Mouse (Mus musculus) heart, embryonic 11.5 days (tissue): Measurements from ENCODE around the gene Nme7. TPM values are rescaled to one million over a fixed set of nuclear protein-coding genes. Genes with fewer than 3 reads are reported as not detected.
A peak's percentile ranks its signal among the peaks of the same experiment; 100 is the strongest.

Experiments
- ATAC-seq: fragments of 200-750 bp; cut with Nextera tagmentation; replicated peaks from 2 replicates; pipeline ENCODE4 v1.8.0; 2017; ENCODE audit warnings: moderate library complexity; ENCODE audit not compliant: insufficient number of reproducible peaks, low FRiP score, low TSS enrichment
- H3K27ac ChIP-seq: fragments of 300-500 bp; sonication (generic); 2 replicates; pipeline ENCODE4 v1.5.1; 2014; ENCODE audit warnings: mild to moderate bottlenecking, low read depth, low read length
- H3K27me3 ChIP-seq: fragments of 300-500 bp; sonication (generic); 2 replicates; pipeline ENCODE4 v1.6.1; 2014; ENCODE audit warnings: mild to moderate bottlenecking, low read length, mixed read lengths; ENCODE audit not compliant: control insufficient read depth, insufficient read depth
- H3K36me3 ChIP-seq: fragments of 300-500 bp; sonication (generic); 2 replicates; pipeline ENCODE4 v1.6.1; 2014; ENCODE audit warnings: mild to moderate bottlenecking, low read length, moderate library complexity, mixed read lengths; ENCODE audit not compliant: control insufficient read depth, insufficient read depth
- H3K4me1 ChIP-seq: fragments of 300-500 bp; sonication (generic); 2 replicates; pipeline ENCODE4 v1.6.1; 2014; ENCODE audit warnings: low read length; ENCODE audit not compliant: control insufficient read depth, insufficient read depth
- H3K4me2 ChIP-seq: fragments of 300-500 bp; sonication (generic); 2 replicates; pipeline ENCODE4 v1.6.1; 2014; ENCODE audit warnings: mild to moderate bottlenecking, moderate library complexity
- H3K4me3 ChIP-seq: fragments of 300-500 bp; sonication (generic); 2 replicates; pipeline ENCODE4 v1.5.1; 2014; ENCODE audit warnings: low read depth, low read length
- H3K9ac ChIP-seq: fragments of 300-500 bp; sonication (generic); 2 replicates; pipeline ENCODE4 v1.6.1; 2014; ENCODE audit warnings: mild to moderate bottlenecking, low read depth, low read length, moderate library complexity
- H3K9me3 ChIP-seq: fragments of 300-500 bp; sonication (generic); replicated peaks from 2 replicates; pipeline ENCODE4 v1.6.1; 2016; ENCODE audit warnings: low read length; ENCODE audit not compliant: control insufficient read depth
- WGBS: fragments of 180-500 bp; shearing (Covaris S2); extraction: QIAGEN DNeasy Blood & Tissue Kit; methylation state at CpG from one replicate; pipeline ENCODE4 v1.1.7; 2014; ENCODE audit not compliant: insufficient replicate concordance; 5-methylcytosine and 5-hydroxymethylcytosine counted together
- polyA plus RNA-seq: library from polyadenylated mRNA; unstranded; fragments of >200 nt; fragmentation: Nextera tagmentation; extraction: Ambion mirVana; gene quantifications from 2 replicates; pipeline ENCODE4 v1.2.1, GENCODE M21; 2014

Gene Nme7
- polyA plus RNA-seq, 1 experiment from 2014 or later = 22.2 TPM

DNA sequence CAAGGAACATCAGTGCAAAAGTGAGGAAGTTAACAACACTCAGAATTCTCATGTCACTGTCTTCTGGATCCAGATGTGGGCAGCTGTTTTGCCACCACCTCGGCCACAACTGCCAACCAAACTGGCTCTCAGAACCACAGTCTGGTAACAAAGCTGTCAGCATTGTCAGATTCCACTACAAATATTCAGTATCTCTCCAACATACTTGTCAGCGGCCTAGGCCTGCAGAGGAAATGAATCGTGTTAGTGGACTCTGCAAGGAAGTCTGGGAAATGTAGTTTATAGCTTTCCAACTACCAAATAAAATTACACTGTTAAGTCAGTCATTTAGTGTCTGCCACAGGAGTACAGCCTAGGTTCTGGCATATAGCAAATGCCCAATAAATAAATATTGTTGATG, 113.7 kb downstream of the Nme7 start:
- H3K36me3 ChIP-seq = 0 out of 2 replicates have a peak, but pooled peaks cover 2% of the 10 kb centered on the region
- H3K27me3 ChIP-seq = no peaks in the 10 kb centered on the region
- no peak overlapping the region for H3K4me2 ChIP-seq
- ATAC-seq = no peak
- H3K27ac ChIP-seq = no peak overlapping the region
- H3K9ac ChIP-seq = no peak overlapping the region
- no peaks in the 10 kb centered on the region for H3K4me1 ChIP-seq
- H3K4me3 ChIP-seq = no peak overlapping the region
- H3K9me3 ChIP-seq = no peaks in the 10 kb centered on the region
- 55% methylated on average over 3 of the region's 3 CpGs for WGBS

DNA sequence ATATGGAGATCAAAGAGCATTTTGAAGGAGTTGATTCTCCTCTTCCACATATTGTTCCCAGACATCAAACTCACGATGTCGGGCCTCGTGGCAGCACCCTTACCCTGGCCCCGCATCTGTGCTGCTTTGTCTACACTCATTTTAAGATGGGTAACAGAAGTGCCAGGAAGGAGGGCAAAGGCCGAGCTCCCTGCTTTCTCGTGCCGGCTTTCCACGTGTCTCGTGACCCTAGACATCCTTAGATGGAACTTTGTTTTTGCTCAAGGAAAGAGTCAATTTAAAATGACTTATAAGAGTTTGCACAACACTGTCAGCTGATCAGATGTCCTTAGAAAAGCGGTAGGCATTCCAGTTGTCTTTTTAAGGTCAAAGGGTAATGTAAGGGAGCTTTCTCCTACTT, 114.4 kb downstream of the Nme7 start:
- 81% methylated on average over 10 of the region's 10 CpGs for WGBS
- Histone ChIP-seq H3K4me3 (no peak overlapping the region), H3K36me3 (0 out of 2 replicates have a peak, but pooled peaks cover under 1% of the 10 kb centered on the region), H3K4me1 (no peaks in the 10 kb centered on the region), H3K9me3 (no peaks in the 10 kb centered on the region), H3K27ac (no peak overlapping the region), H3K4me2 (no peak overlapping the region), H3K27me3 (no peaks in the 10 kb centered on the region), H3K9ac (no peak overlapping the region)
- ATAC-seq = no peak

DNA sequence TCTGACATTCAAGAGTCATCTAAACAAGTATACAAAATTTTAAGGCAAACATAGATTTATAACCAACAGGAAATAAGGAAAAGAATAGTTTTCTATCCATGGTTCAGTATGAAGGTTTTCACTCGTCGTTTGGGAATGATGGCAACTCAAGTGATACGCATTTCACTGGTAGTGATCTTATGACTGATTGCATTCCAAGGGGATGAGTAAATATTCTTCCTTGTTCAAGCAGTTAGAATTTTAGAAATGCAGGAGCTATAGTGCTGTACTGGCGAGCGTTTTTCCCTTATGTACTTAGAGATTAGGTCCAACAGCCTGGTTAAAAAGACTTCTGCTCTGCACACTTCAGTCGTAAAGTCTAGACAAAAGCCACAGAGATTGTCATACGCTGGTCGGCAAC, 115.5 kb downstream of the Nme7 start:
- Histone ChIP-seq H3K4me1 (no peaks in the 10 kb centered on the region), H3K9me3 (no peaks in the 10 kb centered on the region), H3K9ac (no peak overlapping the region), H3K4me2 (no peak overlapping the region), H3K4me3 (no peak overlapping the region), H3K27ac (no peak overlapping the region), H3K36me3 (no peaks in the 10 kb centered on the region), H3K27me3 (no peaks in the 10 kb centered on the region)
- ATAC-seq = no peak
- WGBS = 76% methylated on average over 8 of the region's 8 CpGs

DNA sequence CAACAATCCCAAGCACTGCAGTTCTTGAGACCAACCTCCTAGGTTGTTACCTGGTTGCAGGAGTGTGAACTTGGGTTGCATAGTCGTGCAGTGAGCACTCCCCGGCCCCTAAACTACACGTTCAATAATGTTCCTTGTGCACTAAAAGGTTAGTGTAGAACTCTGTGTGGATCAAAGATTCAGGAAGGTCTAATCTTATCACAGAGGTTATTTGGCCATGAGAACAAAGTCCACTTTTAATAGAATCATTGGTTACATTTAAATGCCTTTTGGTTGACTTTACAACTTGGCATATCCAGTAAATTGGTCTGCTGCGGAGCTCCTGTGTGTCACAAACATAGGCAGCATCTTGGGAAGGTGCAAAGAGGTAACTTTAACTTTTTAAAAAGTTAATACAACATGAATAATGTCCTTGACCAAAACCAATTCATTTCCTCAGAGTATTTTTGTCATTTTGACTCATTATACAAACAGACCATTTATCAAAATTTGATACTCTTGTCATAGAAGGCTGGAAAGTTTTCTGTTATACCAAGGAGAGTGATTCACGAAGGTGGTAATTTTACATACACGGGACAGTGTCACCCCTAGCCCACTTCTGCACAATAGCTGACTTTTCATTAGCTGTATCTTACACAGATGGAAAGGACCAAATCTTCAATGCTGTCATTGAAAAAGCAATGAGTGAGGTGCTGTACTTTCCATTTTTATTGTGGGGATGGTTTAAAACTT, 116.9 kb downstream of the Nme7 start:
- no peaks in the 10 kb centered on the region for H3K36me3 ChIP-seq
- ATAC-seq = no peak
- WGBS = 70% methylated on average over 6 of the region's 6 CpGs

DNA sequence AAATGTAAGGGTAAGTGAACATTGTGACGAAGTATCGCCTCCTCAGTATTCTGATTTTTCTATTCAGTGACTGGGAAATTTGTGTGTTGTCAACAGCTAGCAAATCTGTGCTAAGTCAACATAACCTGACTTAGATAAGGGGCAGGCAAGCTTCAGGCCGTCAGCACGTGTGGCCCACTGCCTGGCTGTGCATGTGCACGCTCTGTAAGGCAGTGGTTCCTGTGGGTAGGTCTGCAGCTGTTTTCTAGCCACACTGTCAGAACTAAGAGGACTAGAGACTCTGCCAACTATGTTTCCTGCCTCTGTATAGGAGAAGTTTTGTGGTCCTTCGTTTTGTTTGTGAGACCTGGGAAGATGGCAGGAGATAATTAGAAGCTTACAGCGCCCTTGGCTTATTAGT, 122.3 kb downstream of the Nme7 start:
- 56% methylated on average over 7 of the region's 7 CpGs for WGBS
- no peak overlapping the region for H3K9ac ChIP-seq

More for the DNA sequence above, 116.9 kb downstream of the Nme7 start:
- no peak overlapping the region for H3K4me3 ChIP-seq
- no peaks in the 10 kb centered on the region for H3K4me1 ChIP-seq
- no peak overlapping the region for H3K27ac ChIP-seq
- H3K9me3 ChIP-seq = no peaks in the 10 kb centered on the region
- H3K9ac ChIP-seq = no peak overlapping the region
- no peaks in the 10 kb centered on the region for H3K27me3 ChIP-seq
- no peak overlapping the region for H3K4me2 ChIP-seq

DNA sequence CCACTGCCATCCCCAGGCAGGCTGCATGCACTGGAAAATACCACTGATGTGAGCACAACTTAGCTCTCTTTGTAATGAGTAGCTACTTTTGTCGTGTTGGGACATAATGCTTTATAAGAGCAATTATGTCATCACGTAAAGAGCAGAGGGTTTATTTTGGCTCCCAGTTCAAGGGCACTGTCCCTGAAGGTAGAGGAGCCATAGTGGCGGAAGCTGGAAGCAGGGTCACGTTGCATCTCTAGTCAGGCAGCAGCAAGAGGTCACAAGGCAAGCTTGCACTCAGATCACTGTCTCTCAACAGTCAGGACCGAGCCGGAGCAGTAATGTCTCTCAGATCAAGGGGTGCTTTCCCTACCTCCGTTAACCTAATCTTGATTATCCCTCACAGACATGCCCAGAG, 123.9 kb downstream of the Nme7 start:
- WGBS = 66% methylated on average over 7 of the region's 7 CpGs
- no peak for ATAC-seq

More for the DNA sequence above, 122.3 kb downstream of the Nme7 start:
- no peak overlapping the region for H3K4me2 ChIP-seq
- no peaks in the 10 kb centered on the region for H3K27me3 ChIP-seq
- H3K4me1 ChIP-seq = peaks cover 11% of the 10 kb centered on the region; the same call in 1 of the 2 replicates
- H3K36me3 ChIP-seq = no peaks in the 10 kb centered on the region
- no peaks in the 10 kb centered on the region for H3K9me3 ChIP-seq
- H3K4me3 ChIP-seq = no peak overlapping the region
- no peak overlapping the region for H3K27ac ChIP-seq
- no peak for ATAC-seq

DNA sequence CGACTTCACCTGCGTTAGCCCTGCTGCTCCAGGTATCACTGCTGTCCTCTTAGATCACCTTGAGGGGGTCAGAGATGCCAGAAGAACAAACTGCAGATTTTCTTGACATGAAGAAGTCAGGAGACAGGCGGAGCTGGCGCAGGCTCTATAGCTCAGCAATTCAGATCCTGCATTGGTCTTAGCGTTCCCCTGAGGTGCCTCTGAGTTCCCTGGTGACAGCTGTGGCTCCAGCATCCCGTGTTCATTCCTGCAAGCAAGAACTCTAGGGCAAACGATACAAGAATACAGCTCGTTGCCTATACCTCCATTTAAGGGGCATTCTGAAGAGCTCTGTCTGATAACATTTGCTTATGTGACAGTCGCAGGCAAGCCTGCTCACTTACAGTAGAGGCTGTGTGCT, 124.7 kb downstream of the Nme7 start:
- ATAC-seq = no peak

More for the DNA sequence above, 123.9 kb downstream of the Nme7 start:
- H3K36me3 ChIP-seq = no peaks in the 10 kb centered on the region
- no peak overlapping the region for H3K4me3 ChIP-seq
- no peaks in the 10 kb centered on the region for H3K27me3 ChIP-seq
- no peak overlapping the region for H3K4me2 ChIP-seq
- H3K9ac ChIP-seq = no peak overlapping the region
- no peak overlapping the region for H3K27ac ChIP-seq
- H3K9me3 ChIP-seq = no peaks in the 10 kb centered on the region
- peaks cover 11% of the 10 kb centered on the region; the same call in 1 of the 2 replicates for H3K4me1 ChIP-seq

DNA sequence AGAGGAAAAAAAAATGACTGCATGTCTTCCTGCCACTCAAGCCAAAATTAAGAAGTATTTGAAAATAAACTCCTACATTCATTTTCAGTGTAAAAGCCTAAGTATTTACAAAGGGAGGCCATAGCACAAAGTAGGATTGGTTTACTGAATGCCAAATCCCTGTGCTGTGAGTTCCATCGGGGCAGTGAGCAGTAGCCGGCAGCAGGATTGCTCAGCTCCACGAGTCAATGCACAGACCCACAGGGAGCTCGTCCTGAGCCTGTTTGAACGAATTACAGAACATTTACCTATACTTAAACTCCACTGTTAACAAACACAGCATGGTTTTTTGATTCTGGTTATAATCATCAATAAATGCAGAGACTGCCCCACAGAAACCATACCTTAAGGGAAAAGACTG, 128.7 kb downstream of the Nme7 start:
- 84% methylated on average over 5 of the region's 5 CpGs for WGBS
- no peak overlapping the region for H3K4me3 ChIP-seq
- no peak for ATAC-seq
- H3K27me3 ChIP-seq = no peaks in the 10 kb centered on the region
- no peak overlapping the region for H3K27ac ChIP-seq
- no peaks in the 10 kb centered on the region for H3K9me3 ChIP-seq
- no peak overlapping the region for H3K9ac ChIP-seq
- H3K36me3 ChIP-seq = peaks cover 3% of the 10 kb centered on the region; the same call in 1 of the 2 replicates
- H3K4me2 ChIP-seq = no peak overlapping the region
- peaks cover 11% of the 10 kb centered on the region; the same call in 1 of the 2 replicates for H3K4me1 ChIP-seq

More for the DNA sequence above, 124.7 kb downstream of the Nme7 start:
- Histone ChIP-seq H3K27me3 (no peaks in the 10 kb centered on the region), H3K36me3 (no peaks in the 10 kb centered on the region), H3K4me2 (no peak overlapping the region), H3K27ac (peak overlapping the region; percentile 29), H3K9me3 (no peaks in the 10 kb centered on the region), H3K4me1 (peaks cover 11% of the 10 kb centered on the region; the same call in 1 of the 2 replicates), H3K4me3 (no peak overlapping the region), H3K9ac (no peak overlapping the region; the same call in 1 of the 2 replicates)
- 69% methylated on average over 9 of the region's 9 CpGs for WGBS

DNA sequence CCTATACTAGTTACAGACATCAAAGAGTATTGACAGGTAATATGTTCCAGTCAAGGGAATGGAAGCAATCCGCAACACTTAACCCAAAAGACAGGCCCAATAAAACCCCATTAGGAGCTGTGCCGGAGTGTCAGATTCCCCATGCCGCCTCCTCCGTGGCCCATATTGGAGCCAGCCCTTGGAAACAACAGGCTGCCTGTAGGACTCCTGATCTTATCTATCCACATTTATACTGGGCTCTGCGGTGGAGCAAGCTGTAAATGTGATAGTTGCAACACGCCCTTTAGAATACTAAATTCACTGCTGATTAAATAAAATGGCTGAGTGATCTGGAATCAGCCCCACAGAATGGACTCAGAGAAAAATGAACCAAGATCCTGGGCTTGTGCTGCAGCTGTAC, 130.1 kb downstream of the Nme7 start:
- Histone ChIP-seq H3K9me3 (no peaks in the 10 kb centered on the region), H3K9ac (no peak overlapping the region), H3K27ac (no peak overlapping the region), H3K4me1 (peaks cover under 1% of the 10 kb centered on the region; the same call in 1 of the 2 replicates), H3K4me2 (no peak overlapping the region), H3K27me3 (no peaks in the 10 kb centered on the region), H3K36me3 (peaks cover 6% of the 10 kb centered on the region), H3K4me3 (no peak overlapping the region)
- 52% methylated on average over 6 of the region's 6 CpGs for WGBS
- no peak for ATAC-seq
